Mouse (Mus musculus): ENCODE measurements at regions not wholly inside any gene's neighbourhood (a gene's known extent, or its start where the extent isn't known, plus 50 kb on each side); places are given as distances from the start of the nearest gene placed in this dataset.

DNA sequence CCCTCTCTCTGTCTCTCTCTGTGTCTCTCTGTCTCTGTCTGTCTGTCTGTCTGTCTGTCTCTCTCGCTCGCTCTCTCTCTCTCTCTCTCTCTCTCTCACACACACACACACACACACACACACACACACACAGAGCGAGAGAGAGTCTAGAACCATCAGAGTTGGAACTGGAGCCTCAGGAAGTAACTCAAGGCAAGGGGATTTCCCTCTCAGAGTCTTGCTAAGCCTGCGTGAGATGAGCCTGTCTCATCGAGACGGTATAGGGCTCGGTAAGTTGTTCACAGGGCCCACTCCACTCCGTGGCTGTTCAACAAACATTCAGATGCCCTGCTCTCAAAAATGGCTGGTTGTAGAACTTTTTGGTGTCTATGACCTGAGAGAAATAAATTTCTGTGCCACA is 405.4 kb downstream of the Sox9 start:
- no peak for DNase-seq

DNA sequence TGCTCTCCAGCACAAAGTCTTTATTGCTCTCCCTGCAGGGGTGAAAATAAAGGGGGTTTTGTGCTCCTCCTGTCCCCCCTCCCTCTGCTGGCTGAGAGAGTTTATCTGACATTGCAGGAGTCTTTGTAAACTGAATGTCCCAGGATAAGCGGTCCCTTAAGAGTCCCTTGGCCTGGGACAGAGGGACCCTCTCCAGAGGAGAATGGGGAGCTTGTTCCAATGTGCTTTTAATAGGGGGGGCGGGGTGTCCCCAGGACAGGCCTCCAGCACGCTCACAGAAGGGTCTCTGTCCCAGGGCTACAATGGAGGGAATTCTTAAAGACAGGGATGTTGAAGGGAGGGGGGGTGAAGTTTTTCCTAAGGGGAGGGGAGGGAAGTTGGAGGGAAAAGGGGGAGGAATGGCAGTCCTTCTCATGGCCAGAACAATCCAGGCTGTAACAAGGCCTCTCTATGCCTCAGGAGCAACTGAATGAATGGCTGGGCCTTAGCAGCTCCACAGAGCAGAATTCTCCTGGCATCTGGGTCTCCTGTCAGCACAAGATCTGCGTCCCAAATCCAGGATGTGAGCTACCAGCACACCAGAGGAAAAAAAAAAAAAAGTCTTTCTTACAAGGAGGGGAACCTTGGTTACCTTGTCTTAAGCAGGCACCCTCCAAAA is 406.4 kb downstream of the Sox9 start:
- DNase-seq = no peak

DNA sequence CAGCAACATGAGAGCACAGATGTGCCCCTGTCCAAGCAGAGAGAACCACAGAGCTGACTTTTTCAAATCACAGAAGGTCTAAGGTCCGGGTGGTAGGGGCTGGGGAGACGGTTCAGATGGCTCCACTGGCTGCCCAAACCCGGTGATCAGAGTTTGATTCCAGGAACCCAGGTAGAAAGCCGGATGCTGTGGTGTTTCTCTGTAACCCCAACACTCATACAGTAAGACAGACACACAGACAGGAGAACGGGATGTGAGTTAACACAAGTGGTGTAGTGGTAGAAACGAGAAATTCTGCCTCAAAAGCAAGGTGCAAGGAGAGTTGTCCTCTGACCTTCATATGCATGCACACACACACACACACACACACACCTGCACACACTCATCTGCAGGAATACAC is 408.0 kb downstream of the Sox9 start:
- DNase-seq = no peak

DNA sequence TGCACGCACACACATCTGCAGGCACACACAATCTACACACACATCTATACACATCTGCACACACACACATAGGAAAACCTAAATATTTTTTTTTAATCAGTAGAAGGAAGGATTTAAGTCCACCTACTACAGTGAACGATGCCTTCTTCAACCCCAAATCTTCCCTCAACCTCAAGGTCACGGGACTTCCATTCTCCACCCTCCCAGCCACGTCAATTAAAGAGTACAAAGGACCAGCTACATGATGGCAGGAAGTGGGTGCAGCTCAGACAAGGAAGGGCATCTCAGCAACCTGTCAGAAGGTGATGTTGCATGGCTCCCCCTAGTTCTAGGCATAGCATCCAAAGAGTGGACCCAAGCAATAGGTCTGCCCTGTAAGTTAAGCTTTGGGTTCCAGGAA is 408.5 kb downstream of the Sox9 start:
- no peak for DNase-seq

DNA sequence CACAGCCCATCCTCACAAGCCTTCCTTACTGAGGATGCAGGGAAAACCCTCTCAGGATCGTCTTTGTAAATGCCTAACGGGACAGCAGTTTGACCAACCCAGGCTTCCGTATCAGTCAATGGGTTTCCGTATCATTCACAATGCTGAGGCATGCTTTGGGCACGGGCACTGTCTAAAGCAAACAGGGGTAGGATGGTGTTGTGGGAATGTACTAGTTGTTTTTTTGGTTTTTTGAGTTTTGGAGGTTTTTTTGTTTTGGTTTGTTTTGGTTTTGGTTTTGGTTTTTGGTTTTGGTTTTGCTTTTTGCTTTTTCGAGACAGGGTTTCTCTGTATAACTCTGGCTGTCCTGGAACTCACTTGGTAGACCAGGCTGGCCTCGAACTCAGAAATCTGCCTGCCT is 409.0 kb downstream of the Sox9 start:
- DNase-seq = no peak

DNA sequence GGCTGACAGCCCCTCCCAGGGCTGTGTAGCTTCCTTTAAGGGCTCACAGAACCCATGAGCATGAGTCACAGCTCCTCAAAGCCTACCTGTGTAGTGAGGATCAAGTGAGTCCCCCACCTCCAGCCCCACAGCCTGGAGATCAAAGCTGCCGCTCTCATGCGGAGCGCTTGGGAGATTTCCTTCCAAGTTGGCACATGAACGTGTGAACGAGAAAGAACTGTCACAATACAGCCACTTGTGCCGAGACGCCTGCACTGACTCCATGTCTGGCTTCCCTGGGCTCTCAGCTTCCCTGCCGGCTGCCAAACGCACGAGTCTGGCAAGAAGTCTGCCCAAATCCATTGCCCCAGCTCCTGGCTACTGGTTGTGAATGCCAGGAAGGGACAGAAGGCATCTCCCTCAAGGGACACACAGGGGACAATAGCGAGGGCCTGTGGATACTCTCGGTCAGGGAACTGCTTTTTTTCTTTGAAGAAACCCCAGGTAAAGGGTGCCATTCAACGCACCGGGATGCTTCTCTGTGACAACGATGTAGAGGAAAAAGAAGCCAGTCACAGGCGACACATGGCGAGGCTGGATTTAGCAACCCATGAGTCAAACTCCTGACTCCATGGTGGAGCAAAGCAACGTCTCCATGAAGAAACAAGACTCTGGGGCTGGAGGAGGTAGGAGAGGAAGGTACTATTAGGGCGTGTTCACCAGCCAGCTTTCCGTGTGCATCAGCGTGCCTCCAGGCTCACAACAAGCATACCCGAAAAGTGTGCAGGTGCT is 410.2 kb downstream of the Sox9 start:
- no peak for DNase-seq

DNA sequence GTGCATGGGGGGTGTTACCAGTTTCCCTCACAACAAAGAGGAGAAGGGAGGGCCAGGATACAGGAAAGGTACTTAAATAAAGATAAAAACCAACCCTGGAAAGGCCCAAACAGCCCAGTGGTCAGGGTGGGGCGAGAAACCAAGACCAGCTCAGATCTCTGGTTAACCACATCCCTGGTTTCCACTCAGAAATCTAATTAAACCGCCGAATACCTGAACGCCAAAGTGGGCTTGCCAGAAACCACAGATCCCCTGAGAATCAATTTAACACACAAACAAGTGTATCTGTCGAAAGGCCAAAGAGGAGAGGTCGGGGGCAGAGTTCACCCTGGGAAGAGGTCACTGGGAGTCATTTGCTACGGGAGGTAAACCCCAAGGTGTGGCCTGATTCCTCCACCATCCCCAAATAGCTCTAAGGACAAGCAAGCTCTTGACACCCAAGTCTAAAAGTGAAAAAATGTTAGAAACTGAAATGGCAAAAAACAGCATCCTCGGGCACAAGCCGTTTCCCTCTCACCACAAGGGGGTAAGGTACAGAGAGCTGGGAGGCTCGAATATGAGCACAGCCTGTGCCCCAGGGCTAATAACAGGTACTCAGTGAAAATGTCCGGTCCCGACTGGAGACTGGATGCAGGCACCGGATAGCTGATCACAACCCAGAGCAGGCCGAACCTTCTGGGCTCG is 412.3 kb downstream of the Sox9 start:
- DNase-seq = no peak

Data from thymus, postnatal 25 days (tissue).